Mouse (Mus musculus) embryonic fibroblast, embryonic 13.5 days (primary cell): ENCODE data around the gene Rpf2. TPM values are rescaled to one million over a fixed set of nuclear protein-coding genes. Genes with fewer than 3 reads are reported as not detected.
A peak's percentile ranks its signal among the peaks of the same experiment; 100 is the strongest.

Source experiments
- H3K27ac ChIP-seq: 2 replicates; pipeline ENCODE4 v1.5.1; 2012; ENCODE audit warnings: low read length, control low read depth, inconsistent platforms; ENCODE audit not compliant: insufficient read depth
- H3K4me1 ChIP-seq: 2 replicates; pipeline ENCODE4 v1.6.1; 2011; ENCODE audit warnings: low read length; ENCODE audit not compliant: control insufficient read depth, insufficient read depth
- H3K4me3 ChIP-seq: 2 replicates; pipeline ENCODE4 v1.5.1; 2011; ENCODE audit warnings: mild to moderate bottlenecking, control low read depth, low read length; ENCODE audit not compliant: insufficient read depth
- CTCF ChIP-seq: IDR thresholded peaks from 2 replicates; pipeline ENCODE4 v1.5.1; 2011; ENCODE audit warnings: mild to moderate bottlenecking, control low read depth, low read length, moderate library complexity, borderline replicate concordance; ENCODE audit not compliant: insufficient read depth
- POLR2A ChIP-seq: IDR thresholded peaks from 2 replicates; pipeline ENCODE4 v1.6.1; 2011; ENCODE audit warnings: low read depth, mild to moderate bottlenecking, control low read depth, low read length, moderate library complexity
- polyA plus RNA-seq: library from polyadenylated mRNA; stranded (reverse); fragments of >200 nt; gene quantifications from 2 replicates; pipeline ENCODE4 v1.2.4, GENCODE M21; 2011; ENCODE audit warnings: low read depth; ENCODE audit not compliant: missing spikeins, insufficient read length

Gene Rpf2
- polyA plus RNA-seq = 35.8 and 37.5 TPM in 2 replicates

DNA sequence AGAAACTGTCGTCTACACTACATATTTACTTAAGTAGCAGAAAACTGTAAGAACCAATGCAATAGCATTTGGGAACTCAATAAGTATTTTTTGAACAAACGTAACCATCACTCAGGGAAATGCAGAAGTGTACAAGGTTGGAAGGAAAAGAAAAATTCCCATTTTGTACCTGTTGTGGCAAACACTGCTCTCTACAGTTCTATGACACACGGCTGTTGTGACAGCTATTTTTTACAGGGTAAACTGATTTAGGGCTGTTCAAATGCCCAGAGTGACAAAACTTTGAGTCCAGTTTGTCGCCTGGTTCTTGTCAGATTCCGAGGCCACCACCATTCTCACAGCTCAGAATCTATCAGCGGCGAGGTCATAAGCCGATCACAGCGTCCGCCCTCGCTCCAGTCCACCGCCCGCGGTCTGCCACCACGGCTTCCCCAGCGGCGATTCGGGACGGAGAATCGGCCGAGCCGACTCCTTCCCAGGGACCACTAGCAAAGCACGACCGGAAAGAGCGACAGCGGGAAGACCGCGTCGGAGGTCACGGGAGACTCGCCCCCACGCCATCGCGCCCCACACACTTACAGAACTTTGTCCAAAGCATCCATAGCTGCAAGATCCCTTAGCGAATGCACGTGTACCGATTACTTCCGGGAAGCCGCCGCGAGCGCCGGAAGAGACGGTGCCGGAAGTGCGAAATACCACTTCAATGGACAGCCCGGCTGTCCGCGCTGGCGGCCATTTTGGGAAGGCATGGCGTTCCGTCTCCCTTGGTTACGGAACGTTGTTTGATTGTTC lies at the start of gene Rpf2:
TSS of gene Rpf2 (minus strand) at position 663 of the 792 bp plus-strand sequence.
- Histone ChIP-seq H3K4me1 (no peaks in the 10 kb centered on the region), H3K4me3 (peak within 1 kb of the TSS; percentile 83), H3K27ac (no peak within 1 kb of the TSS)
- TF ChIP-seq POLR2A = peak; percentile 80
- no peak for TF ChIP-seq CTCF

DNA sequence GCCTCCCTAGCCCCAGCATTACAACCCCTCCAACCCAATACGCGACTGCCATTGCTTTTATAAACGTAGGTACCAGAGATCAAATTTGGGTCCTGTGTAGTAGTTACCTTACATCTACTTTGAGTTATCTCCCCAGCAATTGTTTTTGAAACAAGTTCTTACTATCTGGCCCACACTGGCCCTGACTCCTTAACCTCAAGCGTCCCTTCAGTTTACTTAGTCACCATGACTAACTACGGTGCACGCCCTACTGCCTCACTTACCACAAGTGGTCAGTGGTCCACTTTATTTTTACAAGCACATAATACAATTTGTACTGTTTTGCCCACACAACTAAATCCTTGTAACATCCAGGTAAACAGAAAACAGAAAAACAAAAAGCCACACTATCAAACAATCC lies 45.8 kb upstream of the Rpf2 start:
- H3K27ac ChIP-seq = no peak overlapping the region
- H3K4me1 ChIP-seq = no peaks in the 10 kb centered on the region; the same call in none of the 2 replicates
- no peak overlapping the region for H3K4me3 ChIP-seq
- no peak for TF ChIP-seq CTCF
- no peak for TF ChIP-seq POLR2A

DNA sequence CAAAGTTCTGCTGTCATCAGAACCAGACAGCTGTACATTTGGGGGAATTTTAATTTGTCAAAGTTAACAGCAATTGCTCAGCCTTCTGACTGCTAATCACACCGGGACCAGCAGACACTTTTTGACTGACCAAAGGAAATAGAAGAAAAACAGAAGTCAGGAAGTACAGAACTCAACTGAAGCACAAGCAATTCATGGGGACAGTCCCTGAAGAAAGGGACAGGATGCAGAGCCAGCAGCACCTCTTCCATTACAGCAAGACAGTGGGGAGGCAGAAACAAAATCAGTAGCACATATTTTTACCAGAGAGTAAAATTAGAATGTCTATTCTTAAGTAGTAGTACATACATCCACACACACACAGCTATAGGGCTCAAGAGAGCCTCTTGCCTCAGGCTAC lies 39.9 kb upstream of the Rpf2 start:
- H3K27ac ChIP-seq = no peak overlapping the region
- H3K4me1 ChIP-seq = no peaks in the 10 kb centered on the region
- no peak for TF ChIP-seq POLR2A
- no peak for TF ChIP-seq CTCF
- H3K4me3 ChIP-seq = no peak overlapping the region

DNA sequence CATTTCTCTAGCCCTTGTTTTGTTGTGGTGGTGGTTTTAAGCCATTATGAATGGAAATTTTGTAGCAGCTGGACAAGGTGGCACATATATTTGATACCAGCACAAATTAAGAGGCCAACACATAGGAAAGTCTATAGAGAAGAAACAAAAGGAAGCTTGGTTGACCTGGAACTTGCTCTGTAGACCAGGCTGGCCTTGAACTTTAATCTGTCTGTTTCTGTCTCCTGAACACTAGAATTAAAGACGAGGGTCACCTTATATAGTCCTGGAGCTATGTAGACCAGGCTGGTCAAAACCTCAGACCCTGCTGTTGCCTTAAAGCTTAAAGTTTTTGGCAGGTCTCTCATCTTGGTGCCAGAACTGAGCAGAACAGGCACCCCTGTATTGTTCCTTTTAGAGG lies 38.7 kb upstream of the Rpf2 start:
- H3K4me1 ChIP-seq = no peaks in the 10 kb centered on the region
- H3K4me3 ChIP-seq = no peak overlapping the region
- TF ChIP-seq POLR2A = no peak
- TF ChIP-seq CTCF = no peak
- H3K27ac ChIP-seq = no peak overlapping the region

DNA sequence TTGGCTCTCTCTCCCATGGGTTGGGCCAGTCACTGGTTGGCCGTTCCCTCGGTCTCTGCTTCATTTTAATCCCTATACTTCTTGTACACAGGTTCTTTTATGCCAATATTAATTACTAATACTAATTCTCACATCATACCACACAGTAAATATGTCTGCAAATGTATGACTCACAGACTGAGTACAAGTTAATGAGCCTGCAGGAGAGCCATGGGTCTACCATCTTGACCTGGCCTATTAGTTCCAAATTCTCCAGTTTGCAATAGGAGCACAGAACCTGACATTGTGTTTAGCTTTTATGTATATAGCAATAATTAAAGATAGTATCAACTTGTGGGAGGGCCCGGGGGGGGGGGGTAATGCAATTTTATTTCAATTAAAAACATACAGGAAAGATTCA lies 38.2 kb upstream of the Rpf2 start:
- no peak overlapping the region for H3K27ac ChIP-seq
- no peak for TF ChIP-seq CTCF
- TF ChIP-seq POLR2A = no peak

DNA sequence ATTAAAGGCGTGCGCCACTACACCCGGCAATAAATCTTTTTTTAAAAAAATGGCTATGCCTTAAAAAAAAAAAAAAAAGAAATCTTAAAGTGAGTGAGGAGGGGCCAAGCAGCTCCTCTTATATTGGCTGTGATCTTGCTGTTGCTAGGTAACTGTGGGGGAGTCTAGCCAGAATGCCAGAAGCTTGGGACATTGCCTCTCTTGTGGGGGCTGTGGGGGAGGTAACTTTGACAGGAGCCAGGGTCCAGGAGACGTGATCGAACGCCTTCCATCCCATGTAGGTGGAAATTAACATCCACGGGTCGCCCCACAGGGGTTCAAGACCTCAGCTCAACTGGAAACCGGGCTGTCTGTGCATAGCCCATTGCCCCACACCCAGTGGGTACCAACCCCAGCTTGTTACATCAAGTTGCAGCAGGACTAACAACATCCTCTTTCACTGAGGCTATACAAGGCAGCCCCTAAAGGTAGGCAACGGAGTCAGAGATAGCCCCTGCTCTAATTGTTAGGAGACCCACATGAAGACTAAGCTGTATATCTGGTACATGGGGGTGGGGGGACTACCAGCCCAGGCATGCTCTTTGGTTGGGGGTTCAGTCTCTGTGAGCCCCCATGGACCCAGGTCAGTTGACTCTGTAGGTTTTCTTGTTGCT lies 37.5 kb upstream of the Rpf2 start:
- Histone ChIP-seq H3K27ac (no peak overlapping the region), H3K4me1 (no peaks in the 10 kb centered on the region), H3K4me3 (no peak overlapping the region)
- TF ChIP-seq CTCF (no peak), POLR2A (no peak)

More for the DNA sequence above, 38.2 kb upstream of the Rpf2 start:
- H3K4me1 ChIP-seq = no peaks in the 10 kb centered on the region
- no peak overlapping the region for H3K4me3 ChIP-seq

DNA sequence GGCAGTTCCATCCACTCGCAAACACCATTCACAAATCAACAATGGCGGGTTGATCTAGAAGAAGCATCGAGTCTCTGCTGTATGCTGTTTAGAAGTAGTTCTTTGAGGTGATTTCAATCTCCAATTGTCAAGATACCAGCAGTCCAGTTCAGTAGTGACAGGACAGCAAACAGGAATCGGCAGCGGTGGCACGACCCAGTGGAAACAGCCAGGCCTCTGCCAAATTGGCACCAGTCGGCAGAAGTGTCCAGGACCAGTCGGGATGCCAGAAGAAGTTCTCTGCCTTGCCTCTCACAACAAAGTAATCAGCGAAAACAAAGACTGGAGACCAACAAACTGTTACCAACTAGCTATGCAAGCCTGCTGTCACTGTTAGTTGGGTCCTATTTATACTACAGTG lies 36.8 kb upstream of the Rpf2 start:
- H3K4me3 ChIP-seq = no peak overlapping the region
- H3K27ac ChIP-seq = no peak overlapping the region
- H3K4me1 ChIP-seq = no peaks in the 10 kb centered on the region
- TF ChIP-seq POLR2A (no peak), CTCF (no peak)

DNA sequence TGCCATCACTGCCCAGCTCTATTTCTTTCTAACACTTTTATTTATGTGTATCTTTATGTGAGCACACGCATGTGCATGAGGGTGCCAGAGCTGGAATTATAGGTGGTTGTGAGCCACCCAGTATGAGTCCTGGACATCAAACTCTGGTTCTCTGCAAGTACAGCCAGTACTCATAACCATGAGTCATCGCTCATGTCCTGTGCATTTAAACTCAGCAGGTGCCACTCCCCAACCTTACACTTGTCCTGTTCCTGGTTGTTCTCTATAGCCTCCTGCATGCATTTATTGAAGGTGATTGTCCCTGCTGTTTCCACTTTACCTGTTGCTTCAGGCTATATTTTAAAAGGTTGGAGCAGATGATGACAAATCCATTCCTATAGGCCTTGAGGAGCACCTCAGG lies 34.7 kb upstream of the Rpf2 start:
- no peaks in the 10 kb centered on the region for H3K4me1 ChIP-seq
- TF ChIP-seq POLR2A (no peak), CTCF (no peak)
- H3K4me3 ChIP-seq = no peak overlapping the region
- H3K27ac ChIP-seq = no peak overlapping the region

DNA sequence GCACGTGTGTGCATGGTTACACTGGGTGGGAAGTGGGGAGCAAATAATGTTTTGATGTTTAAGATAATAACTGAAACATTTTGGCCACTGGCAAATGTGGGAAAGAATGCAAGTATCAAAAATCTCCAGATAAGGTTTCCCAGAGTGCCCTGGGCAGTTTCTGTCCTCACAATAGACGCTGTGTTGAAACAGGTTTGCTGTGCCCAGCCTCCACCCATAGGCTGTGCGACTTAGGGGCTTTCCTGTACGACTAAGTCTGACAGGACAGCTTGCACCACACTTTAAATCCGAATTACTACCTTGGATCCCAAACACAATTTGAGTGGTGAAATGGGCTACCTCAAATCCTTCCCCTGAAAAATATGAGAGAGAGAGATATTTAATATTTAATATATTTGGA lies 31.5 kb upstream of the Rpf2 start:
- no peak for TF ChIP-seq POLR2A
- no peak for TF ChIP-seq CTCF

DNA sequence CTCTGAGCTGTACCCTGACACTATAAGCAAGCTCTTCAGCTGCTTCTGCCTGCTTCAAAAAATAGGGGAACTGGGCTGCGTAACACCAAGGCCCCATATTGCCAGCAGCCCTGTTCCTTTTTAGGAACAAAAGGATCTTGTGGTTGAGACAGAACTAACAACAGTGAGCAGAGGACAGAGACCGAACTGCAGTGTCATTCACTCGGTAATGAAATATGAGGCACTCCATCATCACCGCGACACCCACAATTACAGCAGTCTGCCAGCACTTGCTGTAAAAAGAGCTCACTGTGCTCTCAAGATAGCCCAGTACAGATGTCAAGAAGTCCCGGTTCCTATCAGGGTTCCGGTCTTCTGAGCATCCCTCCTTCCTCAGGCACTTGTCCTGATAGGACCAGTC lies 29.2 kb upstream of the Rpf2 start:
- Histone ChIP-seq H3K4me3 (no peak overlapping the region), H3K27ac (no peak overlapping the region), H3K4me1 (no peaks in the 10 kb centered on the region)
- TF ChIP-seq POLR2A = no peak
- no peak for TF ChIP-seq CTCF

More for the DNA sequence above, 31.5 kb upstream of the Rpf2 start:
- no peaks in the 10 kb centered on the region for H3K4me1 ChIP-seq
- H3K4me3 ChIP-seq = no peak overlapping the region
- H3K27ac ChIP-seq = no peak overlapping the region
